Mouse (Mus musculus) neural tube, embryonic 10.5 days (tissue): ENCODE results near the gene Cel.
A peak's percentile ranks its signal among the peaks of the same experiment; 100 is the strongest.

Source experiments
- DNase-seq: peaks from one replicate; pipeline ENCODE4 v3.0.0-alpha.2; 2017; ENCODE audit warnings: low spot score; ENCODE audit errors: extremely low spot score

Gene Cel

GRCm38 (mm10) chr2:28537995-28538816 is 25.0 kb downstream of the Cel start:
- DNase-seq: no peak

GRCm38 (mm10) chr2:28537634-28537920 is 25.6 kb downstream of the Cel start:
- no peak for DNase-seq

GRCm38 (mm10) chr2:28536766-28537633 is 26.2 kb downstream of the Cel start:
- no peak for DNase-seq

- no peak for DNase-seq
Measured at GRCm38 (mm10) chr2:28536166-28536565, 27.0 kb downstream of the Cel start.

GRCm38 (mm10) chr2:28535650-28536049 is 27.6 kb downstream of the Cel start:
- DNase-seq: no peak

- peak; percentile 25 for DNase-seq
Measured at GRCm38 (mm10) chr2:28535263-28535540, 28.0 kb downstream of the Cel start.

- DNase-seq: peak; percentile 45
Measured at GRCm38 (mm10) chr2:28534436-28535262, 28.6 kb downstream of the Cel start.

- DNase-seq: no peak
Measured at GRCm38 (mm10) chr2:28533901-28534435, 29.2 kb downstream of the Cel start.

GRCm38 (mm10) chr2:28532938-28533771 is 30.0 kb downstream of the Cel start:
- DNase-seq: peak; percentile 84

- no peak for DNase-seq
Measured at GRCm38 (mm10) chr2:28530311-28530710, 32.9 kb downstream of the Cel start.

GRCm38 (mm10) chr2:28529856-28530255 is 33.3 kb downstream of the Cel start:
- no peak for DNase-seq

GRCm38 (mm10) chr2:28528354-28528730 is 34.9 kb downstream of the Cel start:
- DNase-seq: no peak

GRCm38 (mm10) chr2:28527436-28528353 is 35.5 kb downstream of the Cel start:
- no peak for DNase-seq

- no peak for DNase-seq
Measured at GRCm38 (mm10) chr2:28525943-28526876, 37.0 kb downstream of the Cel start.

- DNase-seq: peak; percentile 60
Measured at GRCm38 (mm10) chr2:28525219-28525942, 37.8 kb downstream of the Cel start.

- DNase-seq: no peak
Measured at GRCm38 (mm10) chr2:28524406-28524805, 38.8 kb downstream of the Cel start.

GRCm38 (mm10) chr2:28523643-28524117 is 39.5 kb downstream of the Cel start:
- no peak for DNase-seq

- DNase-seq: no peak
Measured at GRCm38 (mm10) chr2:28522166-28522565, 41.0 kb downstream of the Cel start.
